Mouse (Mus musculus): ENCODE measurements around the gene Olfr995. TPM values are rescaled to one million over a fixed set of nuclear protein-coding genes. Genes with fewer than 3 reads are reported as not detected.

The Olfr995 gene
- total RNA-seq (2014; rRNA removed) (not detected in 2 replicates), polyA plus RNA-seq (2012; rRNA removed) (not detected in 2 replicates)

DNA sequence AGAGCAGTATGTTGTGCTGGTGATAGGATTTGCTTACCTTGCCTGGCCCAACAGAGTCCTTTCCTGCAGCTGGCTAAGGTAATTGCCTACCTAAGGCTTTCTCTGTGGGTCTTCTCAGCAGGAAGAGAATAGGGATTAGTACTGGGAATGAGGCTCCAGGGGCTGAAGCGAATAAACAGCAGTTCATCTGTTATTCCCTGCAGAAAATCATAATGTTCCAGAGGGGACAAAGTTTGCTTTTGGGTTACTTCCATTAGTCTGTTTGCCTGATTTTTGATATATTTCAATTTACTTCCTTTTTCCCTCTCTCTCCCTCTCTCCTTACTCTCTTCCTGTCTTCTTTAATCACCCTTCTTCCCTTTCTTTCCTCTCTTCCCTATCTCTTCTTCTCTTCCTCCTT lies at the start of gene Olfr995:
Gene Olfr995, minus strand, starts transcription at position 101 of the 400 bp plus-strand sequence.
- DNase-seq (ENCODE audit: extremely low read depth, low read depth, low spot score), result no peak
- Histone ChIP-seq H3K4me3 (ENCODE audit: insufficient read depth, low read depth, low read length) (no peak within 1 kb of the TSS), H3K79me2 (ENCODE audit: control insufficient read depth, insufficient read depth, low read length) (no peaks in the 10 kb centered on the region), H3K9ac (ENCODE audit: low read depth, low read length) (no peak within 1 kb of the TSS), H3K36me3 (ENCODE audit: control insufficient read depth, insufficient read depth, low read length) (no peaks in the 10 kb centered on the region), H3K27me3 (ENCODE audit: control insufficient read depth, insufficient read depth, low read length) (no peaks in the 10 kb centered on the region), H3K27ac (replicated peaks; ENCODE audit: insufficient read depth, low read depth, low read length) (no peak within 1 kb of the TSS), H3K4me1 (ENCODE audit: control insufficient read depth, insufficient read depth, low read length) (no peaks in the 10 kb centered on the region)
- no peak for TF ChIP-seq POLR2A (IDR thresholded peaks at IDR 0.05; ENCODE audit: extremely low read depth, insufficient read depth, low read length)
- 19% methylated on average over 1 of the region's 1 CpGs for WGBS

DNA sequence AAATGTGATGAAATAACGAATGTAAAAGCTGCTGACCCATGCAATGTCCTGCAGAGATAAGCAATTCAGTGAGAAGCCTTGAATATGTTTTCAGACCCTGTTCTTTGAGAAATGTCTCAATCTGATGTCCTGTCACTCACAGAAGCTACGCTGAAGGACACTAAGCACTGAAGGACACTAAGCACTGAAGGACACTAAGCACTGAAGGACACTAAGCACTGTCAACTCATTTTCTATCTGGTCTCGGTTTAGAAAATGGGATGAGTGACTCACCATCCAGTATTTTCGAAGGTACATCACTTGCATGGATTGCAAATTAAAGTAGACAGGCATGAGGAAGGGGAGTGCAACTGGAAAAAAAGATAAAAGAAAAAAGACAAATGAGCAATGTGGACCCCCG lies 47.0 kb upstream of the Olfr995 start:
- Histone ChIP-seq H3K9ac (ENCODE audit: low read depth, low read length) (no peak overlapping the region), H3K4me1 (ENCODE audit: control insufficient read depth, insufficient read depth, low read length) (no peaks in the 10 kb centered on the region), H3K36me3 (ENCODE audit: control insufficient read depth, insufficient read depth, low read length) (no peaks in the 10 kb centered on the region), H3K4me3 (ENCODE audit: insufficient read depth, low read depth, low read length) (no peak overlapping the region), H3K79me2 (ENCODE audit: control insufficient read depth, insufficient read depth, low read length) (no peaks in the 10 kb centered on the region), H3K27ac (replicated peaks; ENCODE audit: insufficient read depth, low read depth, low read length) (no peak overlapping the region), H3K27me3 (ENCODE audit: control insufficient read depth, insufficient read depth, low read length) (no peaks in the 10 kb centered on the region)
- 72% methylated on average over 5 of the region's 5 CpGs for WGBS
- TF ChIP-seq CTCF (IDR thresholded peaks at IDR 0.05; ENCODE audit: low read depth, low read length) (no peak), POLR2A (IDR thresholded peaks at IDR 0.05; ENCODE audit: extremely low read depth, insufficient read depth, low read length) (no peak)
- DNase-seq (ENCODE audit: extremely low read depth, low read depth, low spot score), result no peak

DNA sequence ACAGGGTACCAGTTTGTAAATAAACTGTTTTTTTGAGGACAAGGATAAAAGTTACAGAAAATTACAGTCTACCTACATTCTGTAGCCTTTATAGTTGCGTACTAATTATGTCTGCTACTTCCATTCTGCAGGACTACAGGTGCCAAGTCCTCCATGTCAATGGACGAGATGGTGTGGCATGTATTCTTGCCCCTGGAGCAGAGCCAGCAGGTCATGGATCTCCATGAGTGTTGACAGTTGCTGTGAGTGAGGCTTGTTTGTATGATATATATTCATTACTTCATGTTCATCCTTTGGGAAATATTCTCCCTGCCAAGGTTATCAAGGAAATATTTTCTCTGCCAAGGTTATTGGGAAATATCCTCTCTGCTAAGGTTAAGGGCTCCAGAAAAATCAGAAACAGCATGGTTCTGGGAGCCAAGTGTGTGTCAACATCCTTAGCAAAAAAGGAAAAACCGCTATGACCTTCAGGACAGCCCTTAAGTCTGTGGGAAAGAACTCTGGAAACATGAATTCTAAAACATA lies 23.4 kb upstream of the Olfr995 start:
- DNase-seq (ENCODE audit: extremely low read depth, low read depth, low spot score), result peak; percentile 3
- H3K36me3 ChIP-seq (ENCODE audit: control insufficient read depth, insufficient read depth, low read length), result no peaks in the 10 kb centered on the region
- H3K4me3 ChIP-seq (ENCODE audit: insufficient read depth, low read depth, low read length), result no peak overlapping the region
- no peak overlapping the region for H3K27ac ChIP-seq (replicated peaks; ENCODE audit: insufficient read depth, low read depth, low read length)
- TF ChIP-seq POLR2A (IDR thresholded peaks at IDR 0.05; ENCODE audit: extremely low read depth, insufficient read depth, low read length) (no peak), CTCF (IDR thresholded peaks at IDR 0.05; ENCODE audit: low read depth, low read length) (no peak)
- no peaks in the 10 kb centered on the region for H3K4me1 ChIP-seq (ENCODE audit: control insufficient read depth, insufficient read depth, low read length)
- no peak overlapping the region for H3K9ac ChIP-seq (ENCODE audit: low read depth, low read length)
- no peaks in the 10 kb centered on the region for H3K79me2 ChIP-seq (ENCODE audit: control insufficient read depth, insufficient read depth, low read length)
- no peaks in the 10 kb centered on the region for H3K27me3 ChIP-seq (ENCODE audit: control insufficient read depth, insufficient read depth, low read length)
- 63% methylated on average over 3 of the region's 3 CpGs for WGBS

DNA sequence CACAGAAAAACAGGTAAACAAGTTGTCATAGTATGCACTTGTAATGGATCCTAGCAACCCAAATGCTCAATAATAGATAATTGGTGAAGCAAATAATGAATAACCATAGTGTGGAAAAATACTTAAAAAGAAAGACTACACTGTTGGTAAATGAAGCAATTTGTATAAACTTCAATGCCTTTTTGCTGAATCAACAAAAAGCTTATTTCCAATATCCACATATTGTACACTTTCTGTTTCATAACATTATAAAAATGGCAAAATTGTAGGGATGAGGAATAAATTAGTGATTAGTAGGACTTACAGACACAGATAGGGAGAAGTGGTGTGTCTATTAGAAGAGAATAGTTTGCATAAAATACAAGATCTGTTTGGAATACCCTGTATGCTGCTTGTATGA lies 893 bp downstream of the Olfr995 start:
- no peaks in the 10 kb centered on the region for H3K36me3 ChIP-seq (ENCODE audit: control insufficient read depth, insufficient read depth, low read length)

DNA sequence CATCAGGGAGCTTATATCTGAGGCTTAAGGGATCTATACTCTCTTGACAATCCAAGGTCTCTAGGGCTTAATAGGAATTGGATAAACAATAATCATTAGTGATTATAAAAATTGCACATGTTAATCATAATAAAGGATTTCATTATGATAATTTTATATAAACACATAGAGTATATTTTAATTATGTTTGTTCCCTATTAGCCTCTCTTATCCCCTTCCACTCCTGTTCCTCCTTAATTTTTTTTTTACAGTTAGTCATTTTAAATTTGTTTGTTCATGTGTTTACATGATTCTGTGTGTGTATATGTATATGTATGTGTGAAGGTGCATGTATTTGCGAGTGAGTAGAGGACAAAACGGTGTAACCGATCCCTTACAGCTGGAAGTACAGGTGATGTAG lies 7.1 kb downstream of the Olfr995 start, which contains the start of gene Olfr994:
Gene Olfr994, minus strand, starts transcription at position 101 of the 400 bp plus-strand sequence.
- Histone ChIP-seq H3K36me3 (ENCODE audit: control insufficient read depth, insufficient read depth, low read length) (no peaks in the 10 kb centered on the region), H3K27ac (replicated peaks; ENCODE audit: insufficient read depth, low read depth, low read length) (no peak within 1 kb of the TSS), H3K27me3 (ENCODE audit: control insufficient read depth, insufficient read depth, low read length) (no peaks in the 10 kb centered on the region), H3K79me2 (ENCODE audit: control insufficient read depth, insufficient read depth, low read length) (no peaks in the 10 kb centered on the region), H3K4me1 (ENCODE audit: control insufficient read depth, insufficient read depth, low read length) (no peaks in the 10 kb centered on the region), H3K9ac (ENCODE audit: low read depth, low read length) (no peak within 1 kb of the TSS), H3K4me3 (ENCODE audit: insufficient read depth, low read depth, low read length) (no peak within 1 kb of the TSS)
- DNase-seq (ENCODE audit: extremely low read depth, low read depth, low spot score), result no peak
- no peak for TF ChIP-seq POLR2A (IDR thresholded peaks at IDR 0.05; ENCODE audit: extremely low read depth, insufficient read depth, low read length)
- no peak for TF ChIP-seq CTCF (IDR thresholded peaks at IDR 0.05; ENCODE audit: low read depth, low read length)
- WGBS, result 84% methylated on average over 3 of the region's 3 CpGs

More for the DNA sequence above, 893 bp downstream of the Olfr995 start:
- Histone ChIP-seq H3K27ac (replicated peaks; ENCODE audit: insufficient read depth, low read depth, low read length) (no peak overlapping the region), H3K79me2 (ENCODE audit: control insufficient read depth, insufficient read depth, low read length) (no peaks in the 10 kb centered on the region), H3K4me3 (ENCODE audit: insufficient read depth, low read depth, low read length) (no peak overlapping the region), H3K9ac (ENCODE audit: low read depth, low read length) (no peak overlapping the region), H3K27me3 (ENCODE audit: control insufficient read depth, insufficient read depth, low read length) (no peaks in the 10 kb centered on the region), H3K4me1 (ENCODE audit: control insufficient read depth, insufficient read depth, low read length) (no peaks in the 10 kb centered on the region)
- no peak for DNase-seq (ENCODE audit: extremely low read depth, low read depth, low spot score)
- TF ChIP-seq POLR2A (IDR thresholded peaks at IDR 0.05; ENCODE audit: extremely low read depth, insufficient read depth, low read length) (no peak), CTCF (IDR thresholded peaks at IDR 0.05; ENCODE audit: low read depth, low read length) (no peak)

DNA sequence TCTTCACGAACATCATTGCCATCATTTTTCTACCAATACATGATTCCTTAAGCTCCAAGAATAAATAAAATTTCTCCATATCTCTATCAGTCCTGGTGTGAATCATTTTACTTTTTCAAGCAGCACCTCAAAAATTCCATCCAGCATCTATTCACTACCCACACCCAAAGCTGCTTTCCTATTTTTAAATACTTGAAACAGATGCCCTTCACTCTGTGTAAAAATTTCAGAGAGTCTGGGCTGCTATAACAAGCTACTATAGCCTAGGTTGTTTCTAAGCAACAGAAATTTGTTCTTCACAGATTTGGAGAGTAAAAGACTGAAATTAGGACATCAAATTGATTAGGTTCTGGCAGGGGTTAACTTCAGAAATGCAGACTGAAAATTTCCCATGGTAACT lies 17.5 kb downstream of the Olfr995 start:
- Histone ChIP-seq H3K27me3 (ENCODE audit: control insufficient read depth, insufficient read depth, low read length) (no peaks in the 10 kb centered on the region), H3K4me1 (ENCODE audit: control insufficient read depth, insufficient read depth, low read length) (no peaks in the 10 kb centered on the region), H3K36me3 (ENCODE audit: control insufficient read depth, insufficient read depth, low read length) (no peaks in the 10 kb centered on the region), H3K9ac (ENCODE audit: low read depth, low read length) (no peak overlapping the region), H3K79me2 (ENCODE audit: control insufficient read depth, insufficient read depth, low read length) (no peaks in the 10 kb centered on the region), H3K27ac (replicated peaks; ENCODE audit: insufficient read depth, low read depth, low read length) (no peak overlapping the region), H3K4me3 (ENCODE audit: insufficient read depth, low read depth, low read length) (no peak overlapping the region)
- 74% methylated on average over 1 of the region's 1 CpGs for WGBS
- no peak for DNase-seq (ENCODE audit: extremely low read depth, low read depth, low spot score)
- TF ChIP-seq POLR2A (IDR thresholded peaks at IDR 0.05; ENCODE audit: extremely low read depth, insufficient read depth, low read length), result no peak
- no peak for TF ChIP-seq CTCF (IDR thresholded peaks at IDR 0.05; ENCODE audit: low read depth, low read length)

Data from liver, adult 2 months (tissue).